Mouse (Mus musculus) heart, adult 2 months (tissue): ENCODE measurements around the gene Chchd3.

Experiments used
- CTCF ChIP-seq: fragments of 200-600 bp; IDR thresholded peaks from 2 replicates; pipeline ENCODE4 v1.8.1; 2022; ENCODE audit warnings: antibody characterized with exemption, mild to moderate bottlenecking, moderate library complexity
- EP300 ChIP-seq: fragments of 200-500 bp; IDR thresholded peaks from 2 replicates; pipeline ENCODE4 v1.6.1; 2011; ENCODE audit warnings: low read depth, low read length, control low read depth; ENCODE audit not compliant: insufficient read depth

DNA sequence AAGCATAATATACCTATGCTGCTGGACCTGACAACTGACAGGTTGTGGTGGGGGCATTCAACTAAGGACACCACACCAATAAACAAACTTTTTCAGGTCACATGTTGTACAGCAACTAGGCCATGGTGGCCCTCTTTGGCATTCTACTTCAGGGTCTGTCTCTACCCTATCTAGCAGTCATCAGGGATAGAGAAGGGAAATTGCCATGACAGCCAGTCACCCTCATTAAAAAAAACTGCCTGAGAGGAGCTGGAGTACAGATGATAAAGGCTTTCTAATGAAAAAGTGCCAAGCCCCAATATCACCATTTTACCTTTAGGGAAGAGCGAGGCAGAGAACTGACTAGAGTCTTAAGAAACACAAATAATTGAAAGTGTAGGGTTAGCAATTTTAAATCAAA is 27.5 kb downstream of the Chchd3 start:
- TF ChIP-seq CTCF (no peak), EP300 (no peak)
